In genomic region chr3:153850759-153851158, GRCm38 (mm10) we compare ENCODE assay signal across 29 mouse cellular contexts. TPM values are rescaled to one million over a fixed set of nuclear protein-coding genes. Genes with fewer than 3 reads are reported as not detected.
DNase-seq lines count a peak whose midpoint lies in the region; ATAC-seq and TF ChIP-seq lines count a peak whose summit lies in the region.
"Had no signal": no experiment of that assay in that cellular context is flagged by ENCODE, and none has a peak within 500 bp of the region (broad histone marks: within the 10 kb centered on the region; RNA-seq: fewer than 3 reads in every experiment).

No protein-coding gene starts in this region.

- H3K4me1 ChIP-seq in erythroblast, embryonic 14.5 days (ENCODE audit: control insufficient read depth) = peaks cover 87% of the 10 kb centered on the region
- H3K4me1 ChIP-seq in liver, embryonic 14.5 days (replicated peaks; ENCODE audit: control insufficient read depth in 2 of 2, insufficient read depth in 2 of 2, low read length in 1 of 2) = peaks cover 55 to 59% of the 10 kb centered on the region in 2 experiments
- H3K4me1 ChIP-seq: midbrain, embryonic 12.5 days had no signal

- no peak for TF ChIP-seq CTCF in liver, embryonic 14.5 days (IDR thresholded peaks at IDR 0.05; ENCODE audit: low read depth)

- ATAC-seq in liver, embryonic 14.5 days (ENCODE audit: insufficient read depth) = peak; percentile 46
- peak; percentile 40; the same call in 1 of the 2 replicates for ATAC-seq in megakaryocyte-erythroid progenitor cell, adult 5-6 weeks (replicated peaks; ENCODE audit: low FRiP score, low TSS enrichment, poor library complexity, severe bottlenecking)
- ATAC-seq: CD4-positive, CD25-positive, alpha-beta regulatory T cell, adult 4 months; forebrain, postnatal 0 days; Patski had no signal

- 14% methylated on average over 7 of the region's 7 CpGs for WGBS in liver, embryonic 14.5 days (ENCODE audit: insufficient replicate concordance)

- H3K4me2 ChIP-seq in liver, embryonic 14.5 days (ENCODE audit: low read depth) = peak overlapping the region; percentile 71
- H3K4me2 ChIP-seq: embryonic facial prominence, embryonic 15.5 days; heart, embryonic 15.5 days; hindbrain, embryonic 15.5 days; midbrain, embryonic 12.5 days had no signal

- peak overlapping the region; percentile 88 for H3K27ac ChIP-seq in liver, embryonic 14.5 days
- H3K27ac ChIP-seq: embryonic facial prominence, embryonic 15.5 days; heart, adult 2 months; heart, embryonic 15.5 days; hindbrain, embryonic 15.5 days; left cerebral cortex, adult 2 months; midbrain, embryonic 12.5 days had no signal

- DNase-seq in spleen, adult 12 weeks (ENCODE audit: low spot score) = peak; percentile 11
- DNase-seq in spleen, postnatal 14 days (ENCODE audit: low spot score in 2 of 2) = no peak
- peak; percentile 53 to 66 (median 64) for DNase-seq in liver, embryonic 14.5 days (ENCODE audit: low read depth in 3 of 3, low spot score in 3 of 3)
- DNase-seq in left cerebral cortex, adult 18-20 months (ENCODE audit: low spot score in 2 of 2) = no peak
- DNase-seq in kidney, postnatal 25 days = no peak
- no peak for DNase-seq in lung, adult 18-20 months
- DNase-seq: adrenal gland, adult 8-10 months; cerebellum, adult 9-10 months; forebrain, postnatal 0 days; gastrocnemius, postnatal 25 days; heart, adult 2 months; kidney, adult 8-10 months; kidney, postnatal 36 days; lung, postnatal 4 days; thymus, postnatal 36 days had no signal

- peak overlapping the region; percentile 69 for H3K4me3 ChIP-seq in erythroblast, embryonic 14.5 days (replicated peaks)
- peak overlapping the region; percentile 49 to 50 for H3K4me3 ChIP-seq in liver, embryonic 14.5 days (ENCODE audit: insufficient read depth in 1 of 2, low read depth in 2 of 2, low read length in 2 of 2)
- H3K4me3 ChIP-seq: embryonic facial prominence, embryonic 15.5 days; heart, adult 2 months; heart, embryonic 15.5 days; hindbrain, embryonic 15.5 days; left cerebral cortex, adult 2 months; midbrain, embryonic 12.5 days had no signal

- peak overlapping the region; percentile 68 for H3K9ac ChIP-seq in liver, embryonic 14.5 days (replicated peaks)
- H3K9ac ChIP-seq: embryonic facial prominence, embryonic 15.5 days; forebrain, postnatal 0 days; heart, embryonic 15.5 days; hindbrain, embryonic 15.5 days; midbrain, embryonic 12.5 days had no signal

- TF ChIP-seq EP300 in liver, embryonic 14.5 days (IDR thresholded peaks at IDR 0.05; ENCODE audit: low read depth) = no peak

- H3K36me3 ChIP-seq in erythroblast, embryonic 14.5 days (ENCODE audit: control insufficient read depth) = peaks cover 46% of the 10 kb centered on the region
- H3K36me3 ChIP-seq in liver, embryonic 14.5 days (replicated peaks; ENCODE audit: control insufficient read depth, insufficient read depth, low read depth) = no peaks in the 10 kb centered on the region
- H3K36me3 ChIP-seq: embryonic facial prominence, embryonic 15.5 days; heart, embryonic 15.5 days; hindbrain, embryonic 15.5 days; midbrain, embryonic 12.5 days had no signal

- H3K27me3 ChIP-seq in erythroblast, embryonic 14.5 days (ENCODE audit: control insufficient read depth) = no peaks in the 10 kb centered on the region
- H3K27me3 ChIP-seq in liver, embryonic 14.5 days (ENCODE audit: control insufficient read depth, insufficient read depth, low read length) = no peaks in the 10 kb centered on the region
- H3K27me3 ChIP-seq: embryonic facial prominence, embryonic 15.5 days; hindbrain, embryonic 15.5 days; midbrain, embryonic 12.5 days; Patski had no signal

- H3K9me3 ChIP-seq in erythroblast, embryonic 14.5 days (ENCODE audit: control insufficient read depth, low read length) = no peaks in the 10 kb centered on the region
- H3K9me3 ChIP-seq in liver, embryonic 14.5 days (ENCODE audit: control insufficient read depth, low read length) = no peaks in the 10 kb centered on the region
- H3K9me3 ChIP-seq: embryonic facial prominence, embryonic 15.5 days; heart, embryonic 15.5 days; hindbrain, embryonic 15.5 days; midbrain, embryonic 12.5 days had no signal

RNA-seq across cellular contexts. Expression of gene Asb17, which starts 6.8 kb away (rescaled TPM):
- polyA plus RNA-seq in erythroblast, embryonic 14.5 days (2012) = not detected in 2 replicates
- polyA plus RNA-seq in liver, embryonic 14.5 days (2012; rRNA removed) = 0.88 and 1.4 TPM in 2 replicates
- 3.9 and 5.8 TPM in 2 replicates for polyA plus RNA-seq in liver, embryonic 14.5 days (2014; fragmentation: Nextera tagmentation; extraction: Ambion mirVana)
- total RNA-seq in megakaryocyte-erythroid progenitor cell, adult 5-6 weeks (2014; fragmentation: Nextera tagmentation) = 11.2 and 12.2 TPM in 2 replicates
- 3.7 and 4.2 TPM in 2 replicates for total RNA-seq in megakaryocyte-erythroid progenitor cell, adult 5-6 weeks (2017)
- not detected for total RNA-seq in left cerebral cortex, adult 18-20 months (2021)
- total RNA-seq: adrenal gland, adult 8-10 months; forebrain, postnatal 0 days; gastrocnemius, postnatal 25 days; heart, adult 2 months; hematopoietic stem cell, adult 5-6 weeks; left cerebral cortex, adult 2 months; left cerebral cortex, postnatal 36 days; neutrophil, adult 5-6 weeks had no signal
- polyA plus RNA-seq: CD4-positive, CD25-positive, alpha-beta regulatory T cell, adult 4 months; forebrain, postnatal 0 days; heart, adult 2 months; intestine, embryonic 14.5 days; small intestine, adult 2 months had no signal

RNA-seq across cellular contexts. Expression of gene Msh4, which starts 55.2 kb away (rescaled TPM):
- polyA plus RNA-seq in erythroblast, embryonic 14.5 days (2012) = not detected in 2 replicates
- 0.02 and 0.04 TPM in 2 replicates for polyA plus RNA-seq in liver, embryonic 14.5 days (2012; rRNA removed)
- 0.05 and 0.06 TPM in 2 replicates for polyA plus RNA-seq in liver, embryonic 14.5 days (2014; fragmentation: Nextera tagmentation; extraction: Ambion mirVana)
- 0.17 and 0.49 TPM in 2 replicates for total RNA-seq in megakaryocyte-erythroid progenitor cell, adult 5-6 weeks (2014; fragmentation: Nextera tagmentation)
- total RNA-seq in megakaryocyte-erythroid progenitor cell, adult 5-6 weeks (2017) = not detected in 2 replicates
- total RNA-seq in left cerebral cortex, adult 18-20 months (2021) = under 1 TPM; 0.14 to 0.28 TPM
- total RNA-seq: gastrocnemius, postnatal 25 days had no signal
- polyA plus RNA-seq: CD4-positive, CD25-positive, alpha-beta regulatory T cell, adult 4 months had no signal

Comparison
In these comparisons a context has a peak if more than half of its experiments do, and no peak if none do; other contexts are left out.
1. DNase-seq: peak in spleen, adult 12 weeks (single experiment) and liver, embryonic 14.5 days (3 of 3); none in spleen, postnatal 14 days (0 of 2), left cerebral cortex, adult 18-20 months (0 of 2), kidney, postnatal 25 days (0 of 2) and lung, adult 18-20 months (0 of 2).
2. RNA of gene Asb17, which starts 6.8 kb away (total RNA-seq): 3.7 to 12.2 TPM in megakaryocyte-erythroid progenitor cell, adult 5-6 weeks; not detected in left cerebral cortex, adult 18-20 months; every median in the first group is over 4 times any median in the second.